Mouse (Mus musculus) forebrain, embryonic 14.5 days (tissue): Measurements from ENCODE around the gene Zfp454. TPM values are rescaled to one million over a fixed set of nuclear protein-coding genes. Genes with fewer than 3 reads are reported as not detected.
A peak's percentile ranks its signal among the peaks of the same experiment; 100 is the strongest.

Experiments
- ATAC-seq: fragments of 200-750 bp; cut with Nextera tagmentation; 2 replicates; pipeline ENCODE4 v1.8.0; 2017; ENCODE audit warnings: mild to moderate bottlenecking, moderate library complexity
- DNase-seq: peaks from one replicate; pipeline ENCODE4 v3.0.0-alpha.2; 2015; ENCODE audit warnings: low spot score
- H3K27ac ChIP-seq: fragments of 300-500 bp; sonication (generic); 2 replicates; pipeline ENCODE4 v1.5.1; 2014; ENCODE audit warnings: low read depth, mild to moderate bottlenecking, control low read depth, low read length, moderate library complexity
- H3K27me3 ChIP-seq: fragments of 300-500 bp; sonication (generic); replicated peaks from 2 replicates; pipeline ENCODE4 v1.6.1; 2014; ENCODE audit warnings: low read length, control low read depth, mixed read lengths; ENCODE audit not compliant: control insufficient read depth, insufficient read depth
- H3K36me3 ChIP-seq: fragments of 300-500 bp; sonication (generic); 2 replicates; pipeline ENCODE4 v1.6.1; 2014; ENCODE audit warnings: low read length, control low read depth; ENCODE audit not compliant: control insufficient read depth, insufficient read depth
- H3K4me1 ChIP-seq: fragments of 300-500 bp; sonication (generic); 2 replicates; pipeline ENCODE4 v1.6.1; 2014; ENCODE audit warnings: antibody characterized with exemption, low read length, control low read depth; ENCODE audit not compliant: control insufficient read depth, insufficient read depth
- H3K4me2 ChIP-seq: fragments of 300-500 bp; sonication (generic); 2 replicates; pipeline ENCODE4 v1.6.1; 2014; ENCODE audit warnings: mild to moderate bottlenecking, control low read depth, low read length
- H3K4me3 ChIP-seq: fragments of 300-500 bp; sonication (generic); 2 replicates; pipeline ENCODE4 v1.5.1; 2014; ENCODE audit warnings: low read depth, low read length, control low read depth
- H3K9ac ChIP-seq: fragments of 300-500 bp; sonication (generic); 2 replicates; pipeline ENCODE4 v1.6.1; 2014; ENCODE audit warnings: mild to moderate bottlenecking, low read length, control low read depth, moderate library complexity
- H3K9me3 ChIP-seq: fragments of 300-500 bp; sonication (generic); replicated peaks from 2 replicates; pipeline ENCODE4 v1.6.1; 2016; ENCODE audit warnings: low read length, control low read depth, mixed read lengths; ENCODE audit not compliant: control insufficient read depth
- WGBS: fragments of 180-500 bp; shearing (Covaris S2); extraction: QIAGEN DNeasy Blood & Tissue Kit; methylation state at CpG from one replicate; pipeline ENCODE4 v1.1.7; 2014; 5-methylcytosine and 5-hydroxymethylcytosine counted together
- polyA plus RNA-seq: library from polyadenylated mRNA; unstranded; fragments of >200 nt; fragmentation: Nextera tagmentation; extraction: Ambion mirVana; gene quantifications from 2 replicates; pipeline ENCODE4 v1.2.1, GENCODE M21; 2014

Gene Zfp454
- polyA plus RNA-seq, 1 experiment from 2014 or later, result 17.7 TPM

DNA sequence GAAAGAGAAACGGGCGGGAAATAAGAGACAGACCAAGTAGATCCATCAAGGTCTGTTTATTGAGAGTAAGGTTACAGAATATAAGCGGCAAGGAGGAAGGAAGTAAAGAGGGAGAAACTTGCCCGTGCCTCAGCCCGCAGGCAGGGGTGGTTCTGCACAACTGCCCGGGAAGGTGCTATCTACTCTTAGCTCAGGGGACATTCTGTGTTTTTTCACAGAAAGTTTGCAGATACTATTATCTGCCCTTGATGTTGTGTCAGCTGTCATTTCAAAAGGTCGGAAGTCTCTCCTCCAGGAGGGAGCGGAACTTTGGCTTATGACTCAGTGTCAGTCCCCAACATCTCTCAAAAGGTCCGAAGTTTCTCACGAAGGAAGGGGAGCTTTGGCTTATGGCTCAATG lies 38.1 kb downstream of the Zfp454 start:
- Histone ChIP-seq H3K36me3 (no peaks in the 10 kb centered on the region), H3K27ac (no peak overlapping the region), H3K4me1 (peaks cover 8% of the 10 kb centered on the region; the same call in 1 of the 2 replicates), H3K27me3 (peaks cover 57% of the 10 kb centered on the region), H3K4me3 (no peak overlapping the region), H3K9ac (no peak overlapping the region), H3K4me2 (no peak overlapping the region), H3K9me3 (no peaks in the 10 kb centered on the region)
- no peak for DNase-seq
- WGBS, result 16% methylated on average over 10 of the region's 10 CpGs
- no peak for ATAC-seq

- H3K9ac ChIP-seq, result no peak overlapping the region
- DNase-seq (no peak), ATAC-seq (no peak)
- H3K9me3 ChIP-seq, result no peaks in the 10 kb centered on the region
- H3K4me1 ChIP-seq, result peaks cover 8% of the 10 kb centered on the region; the same call in 1 of the 2 replicates
- no peak overlapping the region for H3K4me2 ChIP-seq
- H3K27me3 ChIP-seq, result peaks cover 57% of the 10 kb centered on the region
- H3K4me3 ChIP-seq, result no peak overlapping the region
- no peaks in the 10 kb centered on the region for H3K36me3 ChIP-seq
- no peak overlapping the region for H3K27ac ChIP-seq
- WGBS, result 44% methylated on average over 3 of the region's 3 CpGs
Measured at GRCm38 (mm10) chr11:50848520-50849137, 38.8 kb downstream of the Zfp454 start.

GRCm38 (mm10) chr11:50847047-50847446 lies 40.4 kb downstream of the Zfp454 start:
- no peak overlapping the region for H3K4me2 ChIP-seq
- peaks cover 8% of the 10 kb centered on the region; the same call in 1 of the 2 replicates for H3K4me1 ChIP-seq
- DNase-seq (peak; percentile 23), ATAC-seq (no peak)
- H3K27me3 ChIP-seq, result peaks cover 44% of the 10 kb centered on the region
- WGBS, result 61% methylated on average over 5 of the region's 5 CpGs
- no peak overlapping the region for H3K27ac ChIP-seq
- H3K9ac ChIP-seq, result no peak overlapping the region
- H3K9me3 ChIP-seq, result no peaks in the 10 kb centered on the region
- H3K4me3 ChIP-seq, result no peak overlapping the region
- H3K36me3 ChIP-seq, result no peaks in the 10 kb centered on the region

DNA sequence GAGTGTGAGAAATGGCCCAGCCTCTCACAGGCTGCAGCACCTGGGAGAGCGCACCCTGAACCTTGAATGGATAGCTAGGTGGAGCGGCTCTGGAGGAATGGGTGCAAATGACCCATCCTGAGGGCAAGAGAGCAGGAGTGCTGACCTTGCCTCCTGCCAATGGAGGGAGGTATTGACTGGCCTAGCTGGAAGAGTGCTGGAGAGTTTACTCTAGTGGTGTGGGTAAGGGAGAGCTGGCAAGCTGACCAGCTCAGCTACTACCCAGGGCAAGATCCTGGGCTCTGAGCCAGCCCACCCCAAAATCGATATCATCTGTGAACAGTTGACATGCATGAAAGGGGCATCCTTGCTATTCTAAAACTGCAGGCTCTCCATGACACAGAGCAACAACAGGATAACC lies 41.5 kb downstream of the Zfp454 start:
- no peak for ATAC-seq
- no peak overlapping the region for H3K4me2 ChIP-seq
- WGBS, result 92% methylated on average over 3 of the region's 3 CpGs
- no peaks in the 10 kb centered on the region for H3K36me3 ChIP-seq
- no peak for DNase-seq
- H3K27me3 ChIP-seq, result peaks cover 33% of the 10 kb centered on the region
- no peak overlapping the region for H3K9ac ChIP-seq
- no peaks in the 10 kb centered on the region for H3K9me3 ChIP-seq
- H3K4me1 ChIP-seq, result peaks cover 3% of the 10 kb centered on the region; the same call in 1 of the 2 replicates
- no peak overlapping the region for H3K4me3 ChIP-seq
- no peak overlapping the region for H3K27ac ChIP-seq

DNA sequence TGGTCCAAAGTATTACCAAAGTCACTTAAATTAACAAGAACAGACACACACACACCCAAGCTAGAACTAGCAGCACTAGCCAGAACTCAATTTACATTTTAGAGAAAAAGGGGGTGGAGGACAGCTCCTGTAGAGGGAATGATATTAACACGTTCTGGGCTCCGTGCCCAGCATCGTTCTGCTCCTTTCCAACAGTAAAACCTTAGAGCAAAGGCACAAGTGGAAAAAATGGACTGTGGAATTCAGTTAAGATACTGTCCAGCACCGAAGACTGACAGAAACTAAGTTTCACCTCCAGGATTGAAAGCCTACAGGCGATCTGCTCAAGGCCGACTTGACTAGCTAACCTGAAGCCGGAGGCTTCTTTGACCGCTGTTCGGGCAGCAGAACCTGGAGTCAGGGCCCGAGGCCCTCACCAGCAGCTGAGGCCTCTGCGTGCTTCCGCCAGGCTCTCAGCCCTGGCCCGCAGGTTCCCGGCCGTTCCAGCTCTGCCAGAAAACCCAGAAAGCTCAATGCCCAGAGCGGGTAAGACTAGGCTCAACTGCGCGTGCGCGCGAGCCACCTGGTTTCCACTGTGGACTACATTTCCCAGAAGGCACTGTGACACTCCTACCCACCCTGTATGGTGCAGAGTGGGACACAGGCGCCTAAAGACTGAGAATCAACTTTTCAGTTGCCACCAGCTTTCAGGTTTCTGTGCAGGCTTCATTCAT lies 46.3 kb downstream of the Zfp454 start, which contains the start of gene Zfp879:
Zfp879 (minus strand) TSS at position 530 of the 713 bp plus-strand sequence.
- ATAC-seq (peak; percentile 99), DNase-seq (peak; percentile 98)
- H3K9me3 ChIP-seq, result no peaks in the 10 kb centered on the region
- H3K9ac ChIP-seq, result peak within 1 kb of the TSS; percentile 78
- peak within 1 kb of the TSS; percentile 39 for H3K4me3 ChIP-seq
- H3K36me3 ChIP-seq, result no peaks in the 10 kb centered on the region
- peak within 1 kb of the TSS; percentile 81; the same call in 1 of the 2 replicates for H3K27ac ChIP-seq
- peak within 1 kb of the TSS; percentile 65 for H3K4me2 ChIP-seq
- H3K4me1 ChIP-seq, result peaks cover 11% of the 10 kb centered on the region
- H3K27me3 ChIP-seq, result no peaks in the 10 kb centered on the region
- WGBS, result 16% methylated on average over 22 of the region's 22 CpGs

DNA sequence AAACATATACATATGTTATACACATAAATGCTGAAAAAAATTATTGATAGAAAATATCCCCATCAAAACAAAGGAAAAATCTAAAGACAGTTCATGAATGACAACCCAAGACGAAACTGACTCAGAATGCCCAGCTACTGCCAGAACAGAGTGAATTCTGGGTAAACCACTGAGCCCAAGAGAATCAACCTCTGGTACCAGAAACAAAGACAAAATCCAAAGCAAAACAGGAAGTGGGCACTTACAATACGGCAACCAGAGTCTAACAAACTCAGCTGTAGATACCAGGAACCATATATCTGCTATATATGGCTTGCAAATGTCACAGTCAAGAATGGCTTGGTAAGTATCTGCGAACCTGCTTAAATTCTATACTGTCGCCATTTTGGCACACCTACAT lies 51.7 kb downstream of the Zfp454 start:
- WGBS, result 90% methylated on average over 4 of the region's 4 CpGs

GRCm38 (mm10) chr11:50827010-50827953 lies 60.2 kb downstream of the Zfp454 start, which contains the start of gene Zfp354c:
Zfp354c (minus strand) TSS chr11:50827724.
- Histone ChIP-seq H3K9ac (peak within 1 kb of the TSS; percentile 93), H3K4me1 (peaks cover 9% of the 10 kb centered on the region), H3K4me3 (peak within 1 kb of the TSS; percentile 77), H3K27me3 (no peaks in the 10 kb centered on the region), H3K36me3 (peaks cover 35% of the 10 kb centered on the region), H3K4me2 (peak within 1 kb of the TSS; percentile 76), H3K9me3 (no peaks in the 10 kb centered on the region), H3K27ac (peak within 1 kb of the TSS; percentile 48; the same call in 1 of the 2 replicates)
- peak; percentile 99 for ATAC-seq
- under 1% methylated on average over 44 of the region's 45 CpGs for WGBS
- DNase-seq, result peak; percentile 95

More for the DNA sequence above, 51.7 kb downstream of the Zfp454 start:
- peaks cover 7% of the 10 kb centered on the region for H3K4me1 ChIP-seq
- no peak overlapping the region for H3K4me3 ChIP-seq
- no peaks in the 10 kb centered on the region for H3K27me3 ChIP-seq
- no peak overlapping the region for H3K9ac ChIP-seq
- no peak for ATAC-seq
- H3K36me3 ChIP-seq, result peaks cover 10% of the 10 kb centered on the region; the same call in 1 of the 2 replicates
- H3K4me2 ChIP-seq, result no peak overlapping the region
- no peak overlapping the region for H3K27ac ChIP-seq
- no peaks in the 10 kb centered on the region for H3K9me3 ChIP-seq
- no peak for DNase-seq

- 52% methylated on average over 2 of the region's 2 CpGs for WGBS
- H3K27me3 ChIP-seq, result no peaks in the 10 kb centered on the region
Measured at GRCm38 (mm10) chr11:50826214-50826613, 61.2 kb downstream of the Zfp454 start.

More at GRCm38 (mm10) chr11:50826214-50826613, 61.2 kb downstream of the Zfp454 start:
- Histone ChIP-seq H3K9me3 (no peaks in the 10 kb centered on the region), H3K27ac (no peak overlapping the region), H3K36me3 (peaks cover 45% of the 10 kb centered on the region), H3K4me3 (peak overlapping the region; percentile 77; the same call in 1 of the 2 replicates), H3K4me2 (peak overlapping the region; percentile 76), H3K4me1 (peaks cover 9% of the 10 kb centered on the region), H3K9ac (peak overlapping the region; percentile 93)
- no peak for ATAC-seq
- DNase-seq, result no peak
